Mouse (Mus musculus) fat pad, adult 2 months (tissue): ENCODE data around the gene Ublcp1.

Source experiments
- DNase-seq: peaks from one replicate; pipeline ENCODE4 v3.0.0-alpha.2; 2011; ENCODE audit warnings: low read depth, low spot score; ENCODE audit errors: extremely low read depth

Gene Ublcp1

DNA sequence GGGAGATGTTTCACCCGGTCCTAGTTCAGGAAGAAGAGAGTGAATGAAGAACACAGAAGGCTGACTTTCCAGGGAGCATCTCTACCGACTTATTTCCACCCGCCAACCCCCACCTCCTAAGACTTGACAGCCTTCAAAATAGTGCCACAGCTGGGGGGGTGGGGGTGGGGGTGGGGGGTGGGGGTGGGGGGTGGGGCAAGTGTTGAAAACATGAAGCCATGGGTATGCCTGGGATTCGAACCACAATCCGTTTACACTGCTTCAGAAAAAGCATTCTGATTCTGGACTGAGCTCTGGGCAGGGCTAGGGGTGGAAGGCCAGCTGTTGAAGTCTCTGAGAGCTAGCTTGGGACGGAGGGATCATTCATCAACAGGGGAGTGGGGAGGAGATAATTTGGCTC lies 47.0 kb downstream of the Ublcp1 start:
- DNase-seq, result no peak

DNA sequence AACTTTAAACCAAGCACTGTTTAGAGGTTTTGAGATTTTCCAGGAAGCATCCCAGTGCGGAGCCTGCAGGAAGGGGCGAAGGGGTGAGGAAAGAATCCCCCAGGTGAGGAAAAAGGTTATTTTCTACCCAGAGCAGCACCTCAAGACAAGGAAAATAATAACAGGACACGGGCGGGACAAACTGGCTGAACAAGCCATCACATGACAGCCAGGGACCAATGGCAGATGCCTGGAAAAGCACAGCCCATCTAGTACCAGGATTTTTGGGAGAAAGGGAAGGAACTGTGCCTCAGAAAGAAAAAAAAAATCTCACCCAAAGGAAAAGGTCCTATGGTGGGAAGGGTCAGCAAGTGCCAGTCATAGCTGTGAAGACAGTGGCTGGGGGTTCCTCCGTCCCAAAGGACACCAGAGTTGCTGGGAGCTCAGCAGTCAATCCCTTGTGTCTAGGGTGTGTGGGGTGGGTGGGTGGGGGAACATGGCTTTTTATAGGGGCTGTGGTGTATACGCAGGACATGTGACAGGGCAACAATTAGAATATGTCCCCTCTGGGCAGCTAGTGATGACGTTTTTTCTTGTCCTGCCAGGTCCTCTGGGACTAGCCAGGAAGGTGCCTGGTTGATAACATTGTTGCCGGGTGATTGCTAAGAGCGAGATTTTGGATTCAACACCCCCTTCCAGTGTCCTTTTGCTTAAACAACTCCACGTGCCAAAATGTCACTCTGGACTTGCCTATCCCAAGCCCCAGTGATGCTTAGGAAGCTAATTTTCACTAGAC lies 47.8 kb downstream of the Ublcp1 start:
- no peak for DNase-seq

- no peak for DNase-seq
Observed at GRCm38 (mm10) chr11:44417403-44417802, 52.9 kb downstream of the Ublcp1 start.

DNA sequence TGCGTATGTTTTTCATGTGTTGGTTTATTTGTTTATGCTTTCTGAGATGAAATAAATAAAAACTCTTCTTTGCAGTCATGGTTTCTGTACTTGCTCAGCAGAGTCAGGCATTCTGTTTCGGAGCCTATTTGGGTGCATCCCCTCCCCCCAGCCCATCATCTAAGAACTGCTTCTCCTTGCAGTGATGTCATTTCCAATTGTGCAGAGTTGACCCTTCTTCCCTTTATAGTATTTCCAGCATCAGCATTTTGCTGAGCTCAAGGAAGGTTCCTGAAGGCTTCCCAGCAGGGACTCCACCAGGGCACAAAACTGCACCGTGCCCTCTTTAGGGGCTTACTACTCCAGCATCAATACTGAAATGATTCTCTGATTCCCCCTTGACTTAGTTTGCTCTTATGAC lies 55.7 kb downstream of the Ublcp1 start:
- no peak for DNase-seq

GRCm38 (mm10) chr11:44413371-44413770 lies 56.9 kb downstream of the Ublcp1 start:
- no peak for DNase-seq

- DNase-seq, result no peak
Observed at GRCm38 (mm10) chr11:44412276-44412675, 58.0 kb downstream of the Ublcp1 start.

DNA sequence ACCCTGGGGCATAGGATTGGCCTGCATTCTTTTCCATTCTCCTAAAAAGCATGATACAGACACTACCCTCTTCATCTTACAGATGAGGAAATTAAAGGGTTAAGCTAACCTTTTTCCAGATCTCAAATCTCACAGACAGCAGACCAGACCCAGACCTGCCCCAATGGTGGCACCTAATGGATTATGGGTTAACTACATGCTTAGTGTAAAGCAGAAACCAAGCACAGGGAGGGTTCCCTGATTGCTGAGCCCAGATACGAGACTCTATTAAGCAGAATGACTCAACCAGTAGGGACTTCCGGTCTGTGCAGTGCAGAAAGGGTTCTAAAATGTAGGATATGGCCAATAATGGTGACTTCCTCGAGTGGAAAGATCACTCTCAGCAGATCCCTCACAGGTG lies 59.9 kb downstream of the Ublcp1 start:
- DNase-seq, result no peak

- DNase-seq, result no peak
Observed at GRCm38 (mm10) chr11:44408626-44409025, 61.7 kb downstream of the Ublcp1 start.

GRCm38 (mm10) chr11:44406457-44406856 lies 63.8 kb downstream of the Ublcp1 start:
- DNase-seq, result no peak

GRCm38 (mm10) chr11:44405961-44406360 lies 64.3 kb downstream of the Ublcp1 start:
- DNase-seq, result peak; percentile 19

- DNase-seq, result no peak
Observed at GRCm38 (mm10) chr11:44405113-44405512, 65.2 kb downstream of the Ublcp1 start.
